10 mouse cellular contexts compared by ENCODE assay signal in genomic region chr15:80560646-80561580, GRCm38 (mm10). TPM values are rescaled to one million over a fixed set of nuclear protein-coding genes. Genes with fewer than 3 reads are reported as not detected.
DNase-seq lines count a peak whose midpoint lies in the region; ATAC-seq lines count a peak whose summit lies in the region.
"Had no signal": no experiment of that assay in that cellular context is flagged by ENCODE, and none has a peak within 500 bp of the region (broad histone marks: within the 10 kb centered on the region; RNA-seq: fewer than 3 reads in every experiment).

No protein-coding gene starts in this region.

- peak; percentile 57 to 83 for DNase-seq in adrenal gland, adult (ENCODE audit: inconsistent age in 2 of 2, low spot score in 1 of 2)
- DNase-seq in adrenal gland, postnatal 4 days (ENCODE audit: low spot score in 2 of 2) = no peak
- peak; percentile 14 for DNase-seq in urinary bladder, postnatal 25 days (ENCODE audit: low spot score)
- no peak for DNase-seq in urinary bladder, adult 2 months (ENCODE audit: low spot score)
- peak; percentile 57 to 71 for DNase-seq in cerebellum, postnatal 36 days
- DNase-seq in testis, postnatal 14 days (ENCODE audit: low spot score) = no peak
- DNase-seq in layer of hippocampus, adult 9-10 months (ENCODE audit: low spot score) = no peak

- no peak for ATAC-seq in erythroid progenitor cell, adult 5-6 weeks (replicated peaks; ENCODE audit: low FRiP score, poor library complexity, severe bottlenecking)

RNA-seq across cellular contexts. Expression of gene Enthd1, which starts 4.0 kb away (rescaled TPM):
- total RNA-seq in adrenal gland, postnatal 4 days (2021) = not detected
- not detected in 2 replicates for polyA plus RNA-seq in urinary bladder, adult 2 months (2012; rRNA removed)
- total RNA-seq in erythroid progenitor cell, adult 5-6 weeks (2015; ENCODE audit: low replicate concordance) = not detected in 2 replicates
- not detected in 2 replicates for total RNA-seq in erythroid progenitor cell, adult 5-6 weeks (2017; ENCODE audit: low replicate concordance)
- polyA plus RNA-seq: intestine, embryonic 14.5 days; limb, embryonic 11.5 days had no signal

RNA-seq across cellular contexts. Expression of gene Grap2, which starts 11.5 kb away (rescaled TPM):
- total RNA-seq in adrenal gland, postnatal 4 days (2021) = 1 to 10 TPM; 1.3 to 1.7 TPM
- 0.47 and 0.71 TPM in 2 replicates for polyA plus RNA-seq in urinary bladder, adult 2 months (2012; rRNA removed)
- total RNA-seq in erythroid progenitor cell, adult 5-6 weeks (2015; ENCODE audit: low replicate concordance) = 32.7 and 50.8 TPM in 2 replicates
- 28.5 and 35.9 TPM in 2 replicates for total RNA-seq in erythroid progenitor cell, adult 5-6 weeks (2017; ENCODE audit: low replicate concordance)

Comparison
In these comparisons a context has a peak if more than half of its experiments do, and no peak if none do; other contexts are left out.
1. DNase-seq: peak in adrenal gland, adult (2 of 2), urinary bladder, postnatal 25 days (single experiment) and cerebellum, postnatal 36 days (2 of 2); none in adrenal gland, postnatal 4 days (0 of 2), urinary bladder, adult 2 months (single experiment), testis, postnatal 14 days (single experiment) and layer of hippocampus, adult 9-10 months (single experiment).
2. RNA of gene Grap2, which starts 11.5 kb away (total RNA-seq): 28.5 to 50.8 TPM in erythroid progenitor cell, adult 5-6 weeks; 1.3 to 1.7 TPM in adrenal gland, postnatal 4 days; every median in the first group is over 10 times any median in the second.